Mouse (Mus musculus) midbrain, embryonic 12.5 days (tissue): Measurements from ENCODE around the gene Arhgef40. TPM values are rescaled to one million over a fixed set of nuclear protein-coding genes. Genes with fewer than 3 reads are reported as not detected.

ENCODE experiments used
- ATAC-seq: fragments of 200-750 bp; cut with Nextera tagmentation; 2 replicates; pipeline ENCODE4 v1.8.0; 2017; ENCODE audit warnings: low read depth, moderate TSS enrichment, moderate library complexity; ENCODE audit not compliant: low FRiP score
- H3K27ac ChIP-seq: fragments of 300-500 bp; sonication (generic); replicated peaks from 2 replicates; pipeline ENCODE4 v1.5.1; 2016; ENCODE audit warnings: mild to moderate bottlenecking
- H3K27me3 ChIP-seq: fragments of 300-500 bp; sonication (generic); 2 replicates; pipeline ENCODE4 v1.6.1; 2016; ENCODE audit warnings: mild to moderate bottlenecking
- H3K36me3 ChIP-seq: fragments of 300-500 bp; sonication (generic); 2 replicates; pipeline ENCODE4 v1.6.1; 2016
- H3K4me1 ChIP-seq: fragments of 300-500 bp; sonication (generic); 2 replicates; pipeline ENCODE4 v1.6.1; 2016
- H3K4me2 ChIP-seq: fragments of 300-500 bp; sonication (generic); replicated peaks from 2 replicates; pipeline ENCODE4 v1.6.1; 2016; ENCODE audit warnings: mild to moderate bottlenecking, moderate library complexity
- H3K4me3 ChIP-seq: fragments of 300-500 bp; sonication (generic); 2 replicates; pipeline ENCODE4 v1.5.1; 2016; ENCODE audit warnings: mild to moderate bottlenecking
- H3K9ac ChIP-seq: fragments of 300-500 bp; sonication (generic); replicated peaks from 2 replicates; pipeline ENCODE4 v1.6.1; 2016; ENCODE audit warnings: mild to moderate bottlenecking, moderate library complexity
- H3K9me3 ChIP-seq: fragments of 300-500 bp; sonication (generic); 2 replicates; pipeline ENCODE4 v1.6.1; 2016; ENCODE audit warnings: mild to moderate bottlenecking
- WGBS: fragments of 180-500 bp; shearing (Covaris S2); methylation state at CpG from one replicate; pipeline ENCODE4 v1.1.7; 2016; 5-methylcytosine and 5-hydroxymethylcytosine counted together
- polyA plus RNA-seq: library from polyadenylated mRNA; unstranded; fragments of >200 nt; fragmentation: Nextera tagmentation; extraction: Ambion mirVana; gene quantifications from 2 replicates; pipeline ENCODE4 v1.2.1, GENCODE M21; 2016

The Arhgef40 gene
- polyA plus RNA-seq, 1 experiment from 2014 or later, result 122 TPM

GRCm38 (mm10) chr14:52005141-52005540 lies 20.6 kb downstream of the Arhgef40 start:
- peak overlapping the region; percentile 90 for H3K27ac ChIP-seq
- no peaks in the 10 kb centered on the region for H3K27me3 ChIP-seq
- H3K36me3 ChIP-seq, result peaks cover 73% of the 10 kb centered on the region
- peak overlapping the region; percentile 3; the same call in 1 of the 2 replicates for H3K9ac ChIP-seq
- H3K9me3 ChIP-seq, result no peaks in the 10 kb centered on the region
- no peak overlapping the region for H3K4me2 ChIP-seq
- ATAC-seq, result no peak
- WGBS, result 67% methylated on average over 7 of the region's 7 CpGs
- H3K4me3 ChIP-seq, result no peak overlapping the region
- H3K4me1 ChIP-seq, result peaks cover 66% of the 10 kb centered on the region

GRCm38 (mm10) chr14:52005616-52006015 lies 21.1 kb downstream of the Arhgef40 start:
- 85% methylated on average over 6 of the region's 6 CpGs for WGBS
- ATAC-seq, result no peak
- Histone ChIP-seq H3K27ac (0 out of 2 replicates have a peak overlapping the region, but pooled peaks have one; percentile 0), H3K27me3 (no peaks in the 10 kb centered on the region), H3K36me3 (peaks cover 68% of the 10 kb centered on the region), H3K4me1 (peaks cover 67% of the 10 kb centered on the region), H3K9ac (no peak overlapping the region), H3K4me3 (no peak overlapping the region), H3K9me3 (no peaks in the 10 kb centered on the region), H3K4me2 (no peak overlapping the region)

GRCm38 (mm10) chr14:52006241-52006640 lies 21.7 kb downstream of the Arhgef40 start:
- H3K9ac ChIP-seq, result no peak overlapping the region
- no peaks in the 10 kb centered on the region for H3K27me3 ChIP-seq
- H3K36me3 ChIP-seq, result peaks cover 63% of the 10 kb centered on the region
- H3K4me3 ChIP-seq, result no peak overlapping the region
- WGBS, result 75% methylated on average over 8 of the region's 8 CpGs
- no peak overlapping the region for H3K4me2 ChIP-seq
- H3K27ac ChIP-seq, result no peak overlapping the region
- H3K4me1 ChIP-seq, result peaks cover 72% of the 10 kb centered on the region
- no peak for ATAC-seq
- H3K9me3 ChIP-seq, result no peaks in the 10 kb centered on the region

- Histone ChIP-seq H3K9ac (no peak overlapping the region), H3K4me2 (no peak overlapping the region), H3K4me1 (peaks cover 78% of the 10 kb centered on the region), H3K27ac (no peak overlapping the region), H3K27me3 (no peaks in the 10 kb centered on the region), H3K36me3 (peaks cover 62% of the 10 kb centered on the region), H3K4me3 (no peak overlapping the region), H3K9me3 (no peaks in the 10 kb centered on the region)
- WGBS, result 95% methylated on average over 23 of the region's 23 CpGs
- no peak for ATAC-seq
Observed at GRCm38 (mm10) chr14:52006771-52007170, 22.3 kb downstream of the Arhgef40 start.

GRCm38 (mm10) chr14:52008321-52009203 lies 24.0 kb downstream of the Arhgef40 start:
- Histone ChIP-seq H3K9me3 (no peaks in the 10 kb centered on the region), H3K4me1 (peaks cover 89% of the 10 kb centered on the region), H3K9ac (peak overlapping the region; percentile 67), H3K27me3 (no peaks in the 10 kb centered on the region), H3K4me3 (peak overlapping the region; percentile 77), H3K4me2 (peak overlapping the region; percentile 79), H3K27ac (peak overlapping the region; percentile 100), H3K36me3 (peaks cover 44% of the 10 kb centered on the region)
- peak; percentile 14; the same call in 1 of the 2 replicates for ATAC-seq
- 50% methylated on average over 38 of the region's 38 CpGs for WGBS

- H3K4me1 ChIP-seq, result peaks cover 81% of the 10 kb centered on the region
- H3K4me3 ChIP-seq, result peak overlapping the region; percentile 77
- ATAC-seq, result no peak
- H3K4me2 ChIP-seq, result peak overlapping the region; percentile 79
- H3K27ac ChIP-seq, result peak overlapping the region; percentile 100
- no peaks in the 10 kb centered on the region for H3K27me3 ChIP-seq
- WGBS, result 26% methylated on average over 26 of the region's 26 CpGs
- no peaks in the 10 kb centered on the region for H3K9me3 ChIP-seq
- H3K9ac ChIP-seq, result peak overlapping the region; percentile 67
- peaks cover 43% of the 10 kb centered on the region for H3K36me3 ChIP-seq
Observed at GRCm38 (mm10) chr14:52009361-52009760, 24.8 kb downstream of the Arhgef40 start.

- Histone ChIP-seq H3K36me3 (peaks cover 41% of the 10 kb centered on the region), H3K4me3 (peak overlapping the region; percentile 77), H3K27ac (peak overlapping the region; percentile 100), H3K9me3 (no peaks in the 10 kb centered on the region), H3K4me2 (peak overlapping the region; percentile 79), H3K27me3 (no peaks in the 10 kb centered on the region), H3K9ac (peak overlapping the region; percentile 67), H3K4me1 (peaks cover 77% of the 10 kb centered on the region)
- ATAC-seq, result no peak
- 25% methylated on average over 6 of the region's 6 CpGs for WGBS
Observed at GRCm38 (mm10) chr14:52009841-52010240, 25.3 kb downstream of the Arhgef40 start.

GRCm38 (mm10) chr14:52010446-52011111 lies 26.1 kb downstream of the Arhgef40 start:
- H3K27me3 ChIP-seq, result no peaks in the 10 kb centered on the region
- peak; percentile 87 for ATAC-seq
- peaks cover 74% of the 10 kb centered on the region for H3K4me1 ChIP-seq
- WGBS, result 1% methylated on average over 9 of the region's 9 CpGs
- peak overlapping the region; percentile 77 for H3K4me3 ChIP-seq
- peaks cover 35% of the 10 kb centered on the region for H3K36me3 ChIP-seq
- H3K9ac ChIP-seq, result peak overlapping the region; percentile 99
- H3K27ac ChIP-seq, result peak overlapping the region; percentile 100
- H3K9me3 ChIP-seq, result no peaks in the 10 kb centered on the region
- peak overlapping the region; percentile 79 for H3K4me2 ChIP-seq

- peaks cover 24% of the 10 kb centered on the region for H3K36me3 ChIP-seq
- ATAC-seq, result no peak
- peak overlapping the region; percentile 77; the same call in 1 of the 2 replicates for H3K4me3 ChIP-seq
- H3K4me2 ChIP-seq, result peak overlapping the region; percentile 79
- WGBS, result 32% methylated on average over 1 of the region's 1 CpGs
- H3K9me3 ChIP-seq, result no peaks in the 10 kb centered on the region
- no peaks in the 10 kb centered on the region for H3K27me3 ChIP-seq
- H3K27ac ChIP-seq, result peak overlapping the region; percentile 100
- H3K4me1 ChIP-seq, result peaks cover 74% of the 10 kb centered on the region
- H3K9ac ChIP-seq, result peak overlapping the region; percentile 99
Observed at GRCm38 (mm10) chr14:52011683-52012082, 27.2 kb downstream of the Arhgef40 start.

- H3K9me3 ChIP-seq, result no peaks in the 10 kb centered on the region
- peaks cover 74% of the 10 kb centered on the region for H3K4me1 ChIP-seq
- H3K4me2 ChIP-seq, result peak overlapping the region; percentile 79
- peak overlapping the region; percentile 77 for H3K4me3 ChIP-seq
- H3K36me3 ChIP-seq, result peaks cover 19% of the 10 kb centered on the region
- peak overlapping the region; percentile 100 for H3K27ac ChIP-seq
- H3K27me3 ChIP-seq, result no peaks in the 10 kb centered on the region
- WGBS, result 57% methylated on average over 4 of the region's 4 CpGs
- no peak for ATAC-seq
- H3K9ac ChIP-seq, result peak overlapping the region; percentile 99
Observed at GRCm38 (mm10) chr14:52012085-52012484, 27.6 kb downstream of the Arhgef40 start.

- peaks cover 72% of the 10 kb centered on the region for H3K4me1 ChIP-seq
- WGBS, result 35% methylated on average over 5 of the region's 5 CpGs
- peaks cover 15% of the 10 kb centered on the region for H3K36me3 ChIP-seq
- H3K4me2 ChIP-seq, result peak overlapping the region; percentile 79
- no peaks in the 10 kb centered on the region for H3K9me3 ChIP-seq
- peak overlapping the region; percentile 99 for H3K9ac ChIP-seq
- H3K27ac ChIP-seq, result peak overlapping the region; percentile 100
- H3K27me3 ChIP-seq, result no peaks in the 10 kb centered on the region
- H3K4me3 ChIP-seq, result peak overlapping the region; percentile 77
- no peak for ATAC-seq
Observed at GRCm38 (mm10) chr14:52012553-52012952, 28.0 kb downstream of the Arhgef40 start.
